Mouse (Mus musculus): ENCODE data around the gene Mpg.

Gene Mpg

GRCm38 (mm10) chr11:32262674-32263415 lies 36.5 kb downstream of the Mpg start:
- no peak for DNase-seq (ENCODE audit: low read depth, low spot score)

GRCm38 (mm10) chr11:32265117-32265738 lies 38.9 kb downstream of the Mpg start:
- DNase-seq (ENCODE audit: low read depth, low spot score): no peak

- DNase-seq (ENCODE audit: low read depth, low spot score): no peak
Observed at GRCm38 (mm10) chr11:32266194-32266593, 39.9 kb downstream of the Mpg start.

- no peak for DNase-seq (ENCODE audit: low read depth, low spot score)
Observed at GRCm38 (mm10) chr11:32266776-32267175, 40.5 kb downstream of the Mpg start.

GRCm38 (mm10) chr11:32267188-32267884 lies 41.0 kb downstream of the Mpg start, which contains the start of gene Nprl3:
TSS of gene Nprl3 (minus strand) at chr11:32267707.
- peak; percentile 95 for DNase-seq (ENCODE audit: low read depth, low spot score)

GRCm38 (mm10) chr11:32267964-32268363 lies 41.7 kb downstream of the Mpg start:
- no peak for DNase-seq (ENCODE audit: low read depth, low spot score)

- no peak for DNase-seq (ENCODE audit: low read depth, low spot score)
Observed at GRCm38 (mm10) chr11:32268952-32269351, 42.6 kb downstream of the Mpg start.

- DNase-seq (ENCODE audit: low read depth, low spot score): no peak
Observed at GRCm38 (mm10) chr11:32271178-32271577, 44.9 kb downstream of the Mpg start.

- DNase-seq (ENCODE audit: low read depth, low spot score): no peak
Observed at GRCm38 (mm10) chr11:32276347-32276746, 50.0 kb downstream of the Mpg start, which contains the start of gene Hba-x. TSS of gene Hba-x (plus strand) at chr11:32276400.

- DNase-seq (ENCODE audit: low read depth, low spot score): no peak
Observed at GRCm38 (mm10) chr11:32277736-32278457, 51.6 kb downstream of the Mpg start.

- DNase-seq (ENCODE audit: low read depth, low spot score): no peak
Observed at GRCm38 (mm10) chr11:32278458-32278957, 52.2 kb downstream of the Mpg start.

- no peak for DNase-seq (ENCODE audit: low read depth, low spot score)
Observed at GRCm38 (mm10) chr11:32280646-32281045, 54.3 kb downstream of the Mpg start.

GRCm38 (mm10) chr11:32281416-32282144 lies 55.3 kb downstream of the Mpg start:
- no peak for DNase-seq (ENCODE audit: low read depth, low spot score)
